Mouse (Mus musculus): ENCODE data around the gene Prrg4.
"Not testable (repeated sequence)": the region's sequence is repeated elsewhere in the genome, so short reads cannot be mapped to it uniquely, and the experiment has no call there.

Gene Prrg4

GRCm38 (mm10) chr2:104841736-104842135 is 7.9 kb downstream of the Prrg4 start:
- no peak for DNase-seq (ENCODE audit: low read depth)

GRCm38 (mm10) chr2:104840974-104841373 is 8.7 kb downstream of the Prrg4 start:
- peak; percentile 19 for DNase-seq (ENCODE audit: low read depth)

- DNase-seq (ENCODE audit: low read depth), result no peak
These were observed 17.2 kb downstream of the Prrg4 start for GRCm38 (mm10) chr2:104832486-104832885.

- DNase-seq (ENCODE audit: low read depth), result no peak
These were observed 23.5 kb downstream of the Prrg4 start for GRCm38 (mm10) chr2:104826191-104826590.

GRCm38 (mm10) chr2:104818763-104819162 is 30.9 kb downstream of the Prrg4 start:
- DNase-seq (ENCODE audit: low read depth), result not testable (repeated sequence)

GRCm38 (mm10) chr2:104817555-104818330 is 31.9 kb downstream of the Prrg4 start:
- peak; percentile 48 for DNase-seq (ENCODE audit: low read depth)

GRCm38 (mm10) chr2:104816866-104817439 is 32.7 kb downstream of the Prrg4 start:
- DNase-seq (ENCODE audit: low read depth), result peak; percentile 82

- no peak for DNase-seq (ENCODE audit: low read depth)
These were observed 33.3 kb downstream of the Prrg4 start, which contains the start of gene Qser1 for GRCm38 (mm10) chr2:104816371-104816827. Qser1 (minus strand) TSS chr2:104816760.

- DNase-seq (ENCODE audit: low read depth), result peak; percentile 53
These were observed 33.9 kb downstream of the Prrg4 start for GRCm38 (mm10) chr2:104815561-104816370.

GRCm38 (mm10) chr2:104814181-104814951 is 35.3 kb downstream of the Prrg4 start:
- DNase-seq (ENCODE audit: low read depth), result no peak

GRCm38 (mm10) chr2:104805435-104805834 is 44.2 kb downstream of the Prrg4 start:
- no peak for DNase-seq (ENCODE audit: low read depth)
